Mouse (Mus musculus): Measurements from ENCODE around the gene Cbx8. TPM values are rescaled to one million over a fixed set of nuclear protein-coding genes. Genes with fewer than 3 reads are reported as not detected.
A peak's percentile ranks its signal among the peaks of the same experiment; 100 is the strongest.

The Cbx8 gene
- 12.2 and 15.1 TPM in 2 replicates for polyA plus RNA-seq (2016; fragmentation: Nextera tagmentation; extraction: Ambion mirVana)

GRCm38 (mm10) chr11:119040600-119041324 lies at the start of gene Cbx8:
Cbx8 (minus strand) TSS chr11:119040969.
- WGBS: under 1% methylated on average over 61 of the region's 63 CpGs
- Histone ChIP-seq H3K9me3 (replicated peaks) (no peaks in the 10 kb centered on the region), H3K27me3 (ENCODE audit: low read depth, poor library complexity, severe bottlenecking) (peaks cover 88% of the 10 kb centered on the region), H3K27ac (peak within 1 kb of the TSS; percentile 92), H3K4me1 (peaks cover 96% of the 10 kb centered on the region), H3K36me3 (peaks cover 11% of the 10 kb centered on the region), H3K4me3 (peak within 1 kb of the TSS; percentile 73)
- peak; percentile 99 for DNase-seq (ENCODE audit: low spot score)

GRCm38 (mm10) chr11:119090076-119090960 lies 49.5 kb upstream of the Cbx8 start:
- H3K4me1 ChIP-seq: peaks cover 64% of the 10 kb centered on the region
- peak; percentile 81 for DNase-seq (ENCODE audit: low spot score)

GRCm38 (mm10) chr11:119089235-119090075 lies 48.7 kb upstream of the Cbx8 start:
- WGBS: under 1% methylated on average over 41 of the region's 41 CpGs
- Histone ChIP-seq H3K4me3 (peak overlapping the region; percentile 63), H3K27ac (peak overlapping the region; percentile 85), H3K27me3 (ENCODE audit: low read depth, poor library complexity, severe bottlenecking) (peaks cover 84% of the 10 kb centered on the region), H3K9me3 (replicated peaks) (no peaks in the 10 kb centered on the region), H3K36me3 (no peaks in the 10 kb centered on the region), H3K4me1 (peaks cover 69% of the 10 kb centered on the region)
- DNase-seq (ENCODE audit: low spot score): peak; percentile 70

More at GRCm38 (mm10) chr11:119090076-119090960, 49.5 kb upstream of the Cbx8 start:
- no peaks in the 10 kb centered on the region for H3K9me3 ChIP-seq (replicated peaks)
- under 1% methylated on average over 75 of the region's 75 CpGs for WGBS
- peak overlapping the region; percentile 85 for H3K27ac ChIP-seq
- no peaks in the 10 kb centered on the region for H3K36me3 ChIP-seq
- peaks cover 90% of the 10 kb centered on the region for H3K27me3 ChIP-seq (ENCODE audit: low read depth, poor library complexity, severe bottlenecking)
- H3K4me3 ChIP-seq: peak overlapping the region; percentile 63

- Histone ChIP-seq H3K4me3 (peak overlapping the region; percentile 63), H3K27ac (0 out of 2 replicates have a peak overlapping the region, but pooled peaks have one; percentile 2), H3K27me3 (ENCODE audit: low read depth, poor library complexity, severe bottlenecking) (peaks cover 84% of the 10 kb centered on the region), H3K36me3 (no peaks in the 10 kb centered on the region), H3K4me1 (peaks cover 77% of the 10 kb centered on the region), H3K9me3 (replicated peaks) (no peaks in the 10 kb centered on the region)
- peak; percentile 77 for DNase-seq (ENCODE audit: low spot score)
- under 1% methylated on average over 28 of the region's 28 CpGs for WGBS
These were observed 47.8 kb upstream of the Cbx8 start for GRCm38 (mm10) chr11:119088391-119089234.

GRCm38 (mm10) chr11:119087301-119088082 lies 46.7 kb upstream of the Cbx8 start:
- peaks cover 86% of the 10 kb centered on the region for H3K27me3 ChIP-seq (ENCODE audit: low read depth, poor library complexity, severe bottlenecking)
- H3K9me3 ChIP-seq (replicated peaks): no peaks in the 10 kb centered on the region
- peak overlapping the region; percentile 61; the same call in 1 of the 2 replicates for H3K27ac ChIP-seq
- under 1% methylated on average over 35 of the region's 35 CpGs for WGBS
- peak; percentile 67 for DNase-seq (ENCODE audit: low spot score)
- peak overlapping the region; percentile 20 for H3K4me3 ChIP-seq
- peaks cover 89% of the 10 kb centered on the region for H3K4me1 ChIP-seq
- no peaks in the 10 kb centered on the region for H3K36me3 ChIP-seq

GRCm38 (mm10) chr11:119086144-119086971 lies 45.6 kb upstream of the Cbx8 start, which contains the start of gene Cbx4:
Cbx4 (minus strand) TSS chr11:119086221.
- Histone ChIP-seq H3K27ac (peak within 1 kb of the TSS; percentile 96), H3K27me3 (ENCODE audit: low read depth, poor library complexity, severe bottlenecking) (peaks cover 86% of the 10 kb centered on the region), H3K4me3 (peak within 1 kb of the TSS; percentile 90), H3K4me1 (peaks cover 96% of the 10 kb centered on the region), H3K9me3 (replicated peaks) (no peaks in the 10 kb centered on the region), H3K36me3 (peaks cover 8% of the 10 kb centered on the region; the same call in 1 of the 2 replicates)
- under 1% methylated on average over 67 of the region's 67 CpGs for WGBS
- peak; percentile 95 for DNase-seq (ENCODE audit: low spot score)

GRCm38 (mm10) chr11:119085279-119086062 lies 44.7 kb upstream of the Cbx8 start:
- Histone ChIP-seq H3K4me1 (peaks cover 96% of the 10 kb centered on the region), H3K4me3 (peak overlapping the region; percentile 90), H3K9me3 (replicated peaks) (no peaks in the 10 kb centered on the region), H3K27ac (peak overlapping the region; percentile 96), H3K36me3 (peaks cover 17% of the 10 kb centered on the region), H3K27me3 (ENCODE audit: low read depth, poor library complexity, severe bottlenecking) (peaks cover 86% of the 10 kb centered on the region)
- DNase-seq (ENCODE audit: low spot score): peak; percentile 84
- WGBS: under 1% methylated on average over 66 of the region's 66 CpGs

- WGBS: 2% methylated on average over 18 of the region's 18 CpGs
- Histone ChIP-seq H3K4me1 (peaks cover 89% of the 10 kb centered on the region), H3K36me3 (peaks cover 17% of the 10 kb centered on the region), H3K27ac (peak overlapping the region; percentile 96), H3K27me3 (ENCODE audit: low read depth, poor library complexity, severe bottlenecking) (peaks cover 86% of the 10 kb centered on the region), H3K9me3 (replicated peaks) (no peaks in the 10 kb centered on the region), H3K4me3 (peak overlapping the region; percentile 90)
- peak; percentile 62 for DNase-seq (ENCODE audit: low spot score)
These were observed 43.9 kb upstream of the Cbx8 start for GRCm38 (mm10) chr11:119084446-119085278.

GRCm38 (mm10) chr11:119083724-119084445 lies 43.1 kb upstream of the Cbx8 start:
- peak; percentile 53 for DNase-seq (ENCODE audit: low spot score)
- Histone ChIP-seq H3K36me3 (peaks cover 20% of the 10 kb centered on the region), H3K4me1 (peaks cover 89% of the 10 kb centered on the region), H3K4me3 (peak overlapping the region; percentile 90), H3K9me3 (replicated peaks) (no peaks in the 10 kb centered on the region), H3K27ac (peak overlapping the region; percentile 42; the same call in 1 of the 2 replicates), H3K27me3 (ENCODE audit: low read depth, poor library complexity, severe bottlenecking) (peaks cover 86% of the 10 kb centered on the region)
- WGBS: under 1% methylated on average over 28 of the region's 28 CpGs
